Mouse (Mus musculus) G1E (cell line): ENCODE data around the gene Ipo11.

ENCODE experiments used
- CTCF ChIP-seq: IDR thresholded peaks from 2 replicates; pipeline ENCODE4 v1.5.1; 2012; ENCODE audit warnings: low read depth, low read length, inconsistent platforms, mixed read lengths
- GATA1 ChIP-seq: IDR thresholded peaks from 2 replicates; pipeline ENCODE4 v1.6.1; 2012; ENCODE audit warnings: borderline replicate concordance, low read length, inconsistent platforms, mixed read lengths
- GATA2 ChIP-seq: IDR thresholded peaks from 2 replicates; pipeline ENCODE4 v1.6.1; 2012; ENCODE audit warnings: low read depth, low read length, inconsistent platforms, borderline replicate concordance
- POLR2AphosphoS5 ChIP-seq: IDR thresholded peaks from 2 replicates; pipeline ENCODE4 v1.6.1; 2012; ENCODE audit warnings: low read depth, low read length, inconsistent platforms; ENCODE audit not compliant: insufficient replicate concordance
- TAL1 ChIP-seq: conservative IDR thresholded peaks from 2 replicates; pipeline ENCODE4 v1.6.1; 2012; ENCODE audit warnings: low read depth, low read length, inconsistent platforms, mixed read lengths

- TF ChIP-seq TAL1 = no peak
- TF ChIP-seq CTCF = no peak
- no peak for TF ChIP-seq GATA2
- no peak for TF ChIP-seq POLR2AphosphoS5
- TF ChIP-seq GATA1 = no peak
These were observed 8.5 kb downstream of the Ipo11 start for GRCm38 (mm10) chr13:106928296-106928695.
